Mouse (Mus musculus): Measurements from ENCODE around the gene Ahcyl1. TPM values are rescaled to one million over a fixed set of nuclear protein-coding genes. Genes with fewer than 3 reads are reported as not detected.
"Not testable (repeated sequence)": the region's sequence is repeated elsewhere in the genome, so short reads cannot be mapped to it uniquely, and the experiment has no call there.

Gene Ahcyl1
- polyA plus RNA-seq, 1 experiment from 2014 or later = 131 TPM

- Histone ChIP-seq H3K4me2 (replicated peaks) (no peak overlapping the region), H3K27me3 (ENCODE audit: control insufficient read depth, insufficient read depth, low read length) (no peaks in the 10 kb centered on the region)
Observed at GRCm38 (mm10) chr3:107668786-107669185, 27.6 kb downstream of the Ahcyl1 start.

GRCm38 (mm10) chr3:107667426-107667825, 28.9 kb downstream of the Ahcyl1 start:
- H3K4me1 ChIP-seq (replicated peaks; ENCODE audit: control insufficient read depth, insufficient read depth, low read length) = no peaks in the 10 kb centered on the region
- 91% methylated on average over 6 of the region's 6 CpGs for WGBS
- no peaks in the 10 kb centered on the region for H3K9me3 ChIP-seq (ENCODE audit: control insufficient read depth, low read length)
- peaks cover 97% of the 10 kb centered on the region for H3K36me3 ChIP-seq (replicated peaks; ENCODE audit: control insufficient read depth, insufficient read depth)
- no peak overlapping the region for H3K4me3 ChIP-seq (replicated peaks; ENCODE audit: low read length)
- H3K9ac ChIP-seq = no peak overlapping the region
- no peak for ATAC-seq (ENCODE audit: low FRiP score)
- no peak for DNase-seq (ENCODE audit: low spot score)
- no peak overlapping the region for H3K4me2 ChIP-seq (replicated peaks)
- no peaks in the 10 kb centered on the region for H3K27me3 ChIP-seq (ENCODE audit: control insufficient read depth, insufficient read depth, low read length)
- no peak overlapping the region for H3K27ac ChIP-seq

More at GRCm38 (mm10) chr3:107668786-107669185, 27.6 kb downstream of the Ahcyl1 start:
- WGBS = 94% methylated on average over 7 of the region's 7 CpGs
- Histone ChIP-seq H3K9ac (no peak overlapping the region), H3K36me3 (replicated peaks; ENCODE audit: control insufficient read depth, insufficient read depth) (peaks cover 93% of the 10 kb centered on the region), H3K4me3 (replicated peaks; ENCODE audit: low read length) (no peak overlapping the region), H3K4me1 (replicated peaks; ENCODE audit: control insufficient read depth, insufficient read depth, low read length) (no peaks in the 10 kb centered on the region), H3K27ac (no peak overlapping the region), H3K9me3 (ENCODE audit: control insufficient read depth, low read length) (no peaks in the 10 kb centered on the region)
- DNase-seq (ENCODE audit: low spot score) = no peak
- ATAC-seq (ENCODE audit: low FRiP score) = no peak

DNA sequence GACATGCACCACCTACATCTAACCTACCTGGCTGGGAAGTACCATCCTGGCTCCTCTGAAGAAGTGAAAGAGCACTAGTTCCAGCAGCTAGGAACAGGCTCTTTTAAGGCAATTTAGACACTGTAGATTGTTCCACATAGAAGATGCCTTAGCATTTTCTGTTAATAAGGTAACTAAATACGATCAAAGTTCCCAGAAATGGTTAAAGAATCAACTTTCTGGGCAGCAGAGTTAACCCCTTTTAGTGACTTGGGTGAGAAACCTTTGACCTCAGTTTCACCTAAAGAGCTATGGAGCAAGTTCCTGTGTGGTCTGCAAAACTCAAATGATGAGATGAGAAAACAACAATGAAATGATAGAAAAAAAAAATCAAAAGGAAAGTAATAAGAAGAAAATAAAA, 31.7 kb downstream of the Ahcyl1 start:
- H3K9me3 ChIP-seq (ENCODE audit: control insufficient read depth, low read length) = no peaks in the 10 kb centered on the region
- peaks cover 100% of the 10 kb centered on the region for H3K36me3 ChIP-seq (replicated peaks; ENCODE audit: control insufficient read depth, insufficient read depth)
- no peak overlapping the region for H3K4me3 ChIP-seq (replicated peaks; ENCODE audit: low read length)
- H3K27ac ChIP-seq = no peak overlapping the region
- no peaks in the 10 kb centered on the region for H3K4me1 ChIP-seq (replicated peaks; ENCODE audit: control insufficient read depth, insufficient read depth, low read length)
- no peak overlapping the region for H3K4me2 ChIP-seq (replicated peaks)
- no peak overlapping the region for H3K9ac ChIP-seq
- DNase-seq (ENCODE audit: low spot score) = no peak
- H3K27me3 ChIP-seq (ENCODE audit: control insufficient read depth, insufficient read depth, low read length) = no peaks in the 10 kb centered on the region
- no peak for ATAC-seq (ENCODE audit: low FRiP score)
- WGBS = 96% methylated on average over 1 of the region's 1 CpGs

- H3K36me3 ChIP-seq (replicated peaks; ENCODE audit: control insufficient read depth, insufficient read depth) = peaks cover 65% of the 10 kb centered on the region
- DNase-seq (ENCODE audit: low spot score) (no peak), ATAC-seq (ENCODE audit: low FRiP score) (no peak)
- no peaks in the 10 kb centered on the region for H3K4me1 ChIP-seq (replicated peaks; ENCODE audit: control insufficient read depth, insufficient read depth, low read length)
- no peak overlapping the region for H3K27ac ChIP-seq
- 87% methylated on average over 1 of the region's 1 CpGs for WGBS
- no peaks in the 10 kb centered on the region for H3K9me3 ChIP-seq (ENCODE audit: control insufficient read depth, low read length)
- no peak overlapping the region for H3K4me3 ChIP-seq (replicated peaks; ENCODE audit: low read length)
- no peaks in the 10 kb centered on the region for H3K27me3 ChIP-seq (ENCODE audit: control insufficient read depth, insufficient read depth, low read length)
- H3K4me2 ChIP-seq (replicated peaks) = no peak overlapping the region
- no peak overlapping the region for H3K9ac ChIP-seq
Observed at GRCm38 (mm10) chr3:107659000-107659399, 37.4 kb downstream of the Ahcyl1 start.

- no peak overlapping the region for H3K4me2 ChIP-seq (replicated peaks)
- no peaks in the 10 kb centered on the region for H3K27me3 ChIP-seq (ENCODE audit: control insufficient read depth, insufficient read depth, low read length)
- H3K36me3 ChIP-seq (replicated peaks; ENCODE audit: control insufficient read depth, insufficient read depth) = peaks cover 44% of the 10 kb centered on the region
- no peaks in the 10 kb centered on the region for H3K9me3 ChIP-seq (ENCODE audit: control insufficient read depth, low read length)
- ATAC-seq (ENCODE audit: low FRiP score) (no peak), DNase-seq (ENCODE audit: low spot score) (no peak)
- no peak overlapping the region for H3K9ac ChIP-seq
- WGBS = 84% methylated on average over 4 of the region's 4 CpGs
- no peak overlapping the region for H3K27ac ChIP-seq
- H3K4me3 ChIP-seq (replicated peaks; ENCODE audit: low read length) = no peak overlapping the region
- no peaks in the 10 kb centered on the region for H3K4me1 ChIP-seq (replicated peaks; ENCODE audit: control insufficient read depth, insufficient read depth, low read length)
Observed at GRCm38 (mm10) chr3:107656888-107657287, 39.5 kb downstream of the Ahcyl1 start.

GRCm38 (mm10) chr3:107656151-107656550, 40.2 kb downstream of the Ahcyl1 start:
- no peaks in the 10 kb centered on the region for H3K9me3 ChIP-seq (ENCODE audit: control insufficient read depth, low read length)
- no peak overlapping the region for H3K27ac ChIP-seq
- H3K9ac ChIP-seq = no peak overlapping the region
- DNase-seq (ENCODE audit: low spot score) = no peak
- peaks cover 36% of the 10 kb centered on the region for H3K36me3 ChIP-seq (replicated peaks; ENCODE audit: control insufficient read depth, insufficient read depth)
- 95% methylated on average over 2 of the region's 2 CpGs for WGBS
- no peak for ATAC-seq (ENCODE audit: low FRiP score)
- H3K4me1 ChIP-seq (replicated peaks; ENCODE audit: control insufficient read depth, insufficient read depth, low read length) = no peaks in the 10 kb centered on the region
- no peak overlapping the region for H3K4me2 ChIP-seq (replicated peaks)
- H3K4me3 ChIP-seq (replicated peaks; ENCODE audit: low read length) = no peak overlapping the region
- H3K27me3 ChIP-seq (ENCODE audit: control insufficient read depth, insufficient read depth, low read length) = no peaks in the 10 kb centered on the region

- no peak for DNase-seq (ENCODE audit: low spot score)
- H3K4me1 ChIP-seq (replicated peaks; ENCODE audit: control insufficient read depth, insufficient read depth, low read length) = no peaks in the 10 kb centered on the region
- 82% methylated on average over 3 of the region's 3 CpGs for WGBS
- ATAC-seq (ENCODE audit: low FRiP score) = no peak
- H3K4me2 ChIP-seq (replicated peaks) = no peak overlapping the region
- H3K27ac ChIP-seq = no peak overlapping the region
- no peak overlapping the region for H3K9ac ChIP-seq
- H3K4me3 ChIP-seq (replicated peaks; ENCODE audit: low read length) = no peak overlapping the region
- no peaks in the 10 kb centered on the region for H3K9me3 ChIP-seq (ENCODE audit: control insufficient read depth, low read length)
- peaks cover 30% of the 10 kb centered on the region for H3K36me3 ChIP-seq (replicated peaks; ENCODE audit: control insufficient read depth, insufficient read depth)
- H3K27me3 ChIP-seq (ENCODE audit: control insufficient read depth, insufficient read depth, low read length) = no peaks in the 10 kb centered on the region
Observed at GRCm38 (mm10) chr3:107655491-107655890, 40.9 kb downstream of the Ahcyl1 start.

DNA sequence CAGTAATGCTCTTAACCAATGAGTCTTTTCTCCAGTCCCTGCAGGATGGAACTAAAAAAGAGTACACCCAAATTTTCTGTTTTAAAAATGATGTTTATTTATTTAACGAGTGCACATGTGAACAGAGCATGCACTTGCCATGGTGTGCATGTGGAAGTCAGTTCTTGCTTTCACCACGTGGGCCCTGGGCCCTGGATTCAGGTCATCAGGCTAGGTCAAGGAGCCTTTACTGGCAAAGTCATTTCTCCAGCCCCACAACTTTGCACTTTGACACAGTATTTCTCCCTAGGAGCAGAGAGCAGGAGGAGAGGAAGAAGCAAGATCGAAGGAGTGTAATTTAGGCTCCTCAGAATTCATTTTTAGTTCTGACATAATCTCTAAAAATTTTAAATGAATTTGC, 41.5 kb downstream of the Ahcyl1 start:
- no peaks in the 10 kb centered on the region for H3K4me1 ChIP-seq (replicated peaks; ENCODE audit: control insufficient read depth, insufficient read depth, low read length)
- ATAC-seq (ENCODE audit: low FRiP score) = no peak
- WGBS = 87% methylated on average over 3 of the region's 3 CpGs

GRCm38 (mm10) chr3:107652968-107653367, 43.4 kb downstream of the Ahcyl1 start:
- DNase-seq (ENCODE audit: low spot score) = no peak
- ATAC-seq (ENCODE audit: low FRiP score) = no peak
- Histone ChIP-seq H3K4me2 (replicated peaks) (no peak overlapping the region), H3K36me3 (replicated peaks; ENCODE audit: control insufficient read depth, insufficient read depth) (peaks cover 10% of the 10 kb centered on the region; the same call in 1 of the 2 replicates), H3K9me3 (ENCODE audit: control insufficient read depth, low read length) (no peaks in the 10 kb centered on the region), H3K4me1 (replicated peaks; ENCODE audit: control insufficient read depth, insufficient read depth, low read length) (no peaks in the 10 kb centered on the region), H3K4me3 (replicated peaks; ENCODE audit: low read length) (no peak overlapping the region), H3K27me3 (ENCODE audit: control insufficient read depth, insufficient read depth, low read length) (no peaks in the 10 kb centered on the region), H3K27ac (no peak overlapping the region), H3K9ac (no peak overlapping the region)
- 98% methylated on average over 3 of the region's 3 CpGs for WGBS

More for the DNA sequence above, 41.5 kb downstream of the Ahcyl1 start:
- Histone ChIP-seq H3K9ac (no peak overlapping the region), H3K27ac (no peak overlapping the region), H3K36me3 (replicated peaks; ENCODE audit: control insufficient read depth, insufficient read depth) (peaks cover 23% of the 10 kb centered on the region), H3K4me3 (replicated peaks; ENCODE audit: low read length) (no peak overlapping the region), H3K4me2 (replicated peaks) (no peak overlapping the region), H3K27me3 (ENCODE audit: control insufficient read depth, insufficient read depth, low read length) (no peaks in the 10 kb centered on the region), H3K9me3 (ENCODE audit: control insufficient read depth, low read length) (no peaks in the 10 kb centered on the region)
- DNase-seq (ENCODE audit: low spot score) = no peak

GRCm38 (mm10) chr3:107650276-107650675, 46.1 kb downstream of the Ahcyl1 start:
- ATAC-seq (ENCODE audit: low FRiP score) = not testable (repeated sequence)

More at GRCm38 (mm10) chr3:107650276-107650675, 46.1 kb downstream of the Ahcyl1 start:
- H3K4me1 ChIP-seq (replicated peaks; ENCODE audit: control insufficient read depth, insufficient read depth, low read length); H3K4me3 ChIP-seq (replicated peaks; ENCODE audit: low read length); H3K4me2 ChIP-seq (replicated peaks); DNase-seq (ENCODE audit: low spot score); H3K36me3 ChIP-seq (replicated peaks; ENCODE audit: control insufficient read depth, insufficient read depth); H3K9me3 ChIP-seq (ENCODE audit: control insufficient read depth, low read length); H3K27me3 ChIP-seq (ENCODE audit: control insufficient read depth, insufficient read depth, low read length); H3K9ac ChIP-seq; H3K27ac ChIP-seq: not testable (repeated sequence)
- WGBS = 83% methylated on average over 5 of the region's 5 CpGs

Data from hindbrain, embryonic 14.5 days (tissue).